Mouse (Mus musculus) forelimb bud, embryonic 11.5 days (tissue): ENCODE measurements at regions not wholly inside any gene's neighbourhood (a gene's known extent, or its start where the extent isn't known, plus 50 kb on each side); places are given as distances from the start of the nearest gene placed in this dataset.

ENCODE experiments used
- DNase-seq: peaks from one replicate; pipeline ENCODE4 v3.0.0-alpha.2; 2012; ENCODE audit warnings: low read depth, low spot score

DNA sequence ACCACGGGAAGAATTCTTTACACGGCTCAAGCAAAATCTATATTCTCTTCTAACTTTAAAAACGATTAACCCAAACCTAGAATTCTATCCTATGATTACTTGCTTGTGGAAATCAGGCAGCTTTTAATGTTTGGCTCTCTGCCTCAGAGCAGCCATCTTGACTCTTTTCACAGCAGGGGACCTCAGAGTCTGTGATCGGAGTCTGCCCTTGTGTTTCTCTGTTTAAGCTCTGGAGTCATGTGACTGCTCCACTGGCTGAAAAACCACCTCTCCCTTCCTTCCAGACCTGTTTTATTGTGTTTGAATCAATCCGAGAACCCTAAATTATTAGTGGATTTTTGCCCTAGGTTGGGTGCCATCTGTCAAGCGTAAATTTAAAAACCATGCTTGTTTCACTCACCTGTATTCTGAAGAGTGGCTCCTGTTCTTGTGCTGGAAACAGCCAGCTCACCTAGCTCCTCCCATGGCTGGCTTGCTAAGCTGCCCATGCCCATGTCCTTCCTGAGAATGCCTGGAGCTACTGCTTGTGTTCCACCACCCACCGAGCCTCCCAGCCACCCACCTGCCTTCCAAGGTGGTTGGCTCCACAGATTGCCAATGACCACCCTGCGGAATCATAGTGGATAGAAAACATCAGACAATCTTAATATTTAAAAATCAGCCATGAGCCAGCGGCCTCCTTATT is 62.6 kb downstream of the Perp start:
- DNase-seq, result no peak

DNA sequence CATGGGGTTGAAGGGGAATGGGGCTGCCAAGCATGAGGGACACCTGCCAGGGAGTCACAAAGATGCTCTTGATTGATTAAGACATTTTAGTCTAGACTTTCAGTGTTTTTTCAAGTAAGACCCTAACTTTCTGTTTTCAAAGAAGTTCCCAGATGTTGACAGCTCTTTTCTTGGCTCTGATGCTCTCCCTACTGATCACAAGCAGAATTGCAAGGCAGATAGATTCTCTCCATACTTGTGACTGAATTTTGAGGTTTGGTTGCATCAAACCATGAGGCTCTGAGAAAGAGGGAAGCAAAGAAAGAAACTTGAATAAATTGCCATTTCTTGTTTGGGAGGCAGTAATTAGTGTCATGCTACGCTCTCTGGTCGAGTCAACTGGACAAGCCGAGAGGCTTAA is 64.5 kb downstream of the Perp start:
- no peak for DNase-seq

GRCm38 (mm10) chr10:18910898-18911297 is 66.1 kb downstream of the Perp start:
- peak; percentile 40 for DNase-seq

GRCm38 (mm10) chr10:18917120-18917616 is 72.3 kb downstream of the Perp start:
- DNase-seq, result peak; percentile 43

- no peak for DNase-seq
Observed at GRCm38 (mm10) chr10:18923088-18923821, 78.4 kb downstream of the Perp start.

DNA sequence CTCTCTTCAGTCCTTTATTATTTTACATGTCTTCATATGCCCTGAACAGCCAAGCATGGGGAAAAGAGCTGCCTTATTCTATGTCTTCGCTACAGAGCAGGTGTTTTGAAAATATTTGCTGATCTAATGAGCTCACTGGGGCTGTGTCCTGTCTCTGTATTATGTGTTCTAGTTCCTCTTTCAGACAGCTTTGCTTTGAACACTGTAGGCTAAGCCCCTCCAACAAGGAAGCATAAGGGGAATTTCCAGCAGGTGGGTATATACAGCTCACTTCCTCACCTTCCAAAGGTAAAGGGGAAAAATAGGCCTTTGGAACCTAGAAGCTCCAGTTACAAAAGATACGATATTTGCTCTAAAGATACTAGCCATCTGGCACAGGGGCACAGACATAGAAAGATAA is 83.0 kb downstream of the Perp start:
- no peak for DNase-seq

- no peak for DNase-seq
Observed at GRCm38 (mm10) chr10:18931344-18931743, 84.1 kb downstream of the Tnfaip3 start.

GRCm38 (mm10) chr10:18941447-18941846 is 74.0 kb downstream of the Tnfaip3 start:
- no peak for DNase-seq

DNA sequence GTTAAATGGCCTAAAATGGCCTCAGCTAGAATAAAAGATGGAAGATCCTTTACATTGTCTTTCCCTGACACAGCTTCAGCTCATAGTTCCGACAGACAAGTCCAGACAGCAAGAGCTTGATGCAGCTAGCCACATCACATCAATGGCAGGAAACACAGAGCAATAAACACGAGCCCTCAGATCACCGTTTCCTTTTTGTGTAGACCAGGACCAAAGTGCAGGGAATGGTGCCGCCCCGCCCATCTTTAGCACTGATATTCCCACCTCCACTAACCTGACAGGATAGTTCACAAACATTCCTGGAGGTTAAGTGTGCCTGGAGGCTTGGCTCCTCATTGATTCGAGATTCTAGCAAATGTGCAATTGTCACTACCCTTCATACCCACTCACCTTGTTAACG is 73.5 kb downstream of the Tnfaip3 start:
- no peak for DNase-seq

- no peak for DNase-seq
Observed at GRCm38 (mm10) chr10:18943296-18944075, 72.0 kb downstream of the Tnfaip3 start.

- DNase-seq, result no peak
Observed at GRCm38 (mm10) chr10:18946727-18947126, 68.7 kb downstream of the Tnfaip3 start.
